Mouse (Mus musculus) neural tube, embryonic 11.5 days (tissue): ENCODE measurements around the gene Pex6. TPM values are rescaled to one million over a fixed set of nuclear protein-coding genes. Genes with fewer than 3 reads are reported as not detected.

Experiments used
- ATAC-seq: fragments of 200-750 bp; cut with Nextera tagmentation; 2 replicates; pipeline ENCODE4 v1.8.0; 2017; ENCODE audit warnings: moderate number of reproducible peaks, mild to moderate bottlenecking, moderate TSS enrichment, moderate library complexity; ENCODE audit not compliant: insufficient read depth, low FRiP score, low TSS enrichment
- DNase-seq: peaks from one replicate; pipeline ENCODE4 v3.0.0-alpha.2; 2015; ENCODE audit warnings: low spot score
- H3K27ac ChIP-seq: fragments of 300-500 bp; sonication (generic); 2 replicates; pipeline ENCODE4 v1.5.1; 2014; ENCODE audit warnings: low read depth, mild to moderate bottlenecking, low read length
- H3K27me3 ChIP-seq: fragments of 300-500 bp; sonication (generic); 2 replicates; pipeline ENCODE4 v1.6.1; 2014; ENCODE audit warnings: mild to moderate bottlenecking, low read length, mixed read lengths; ENCODE audit not compliant: control insufficient read depth, insufficient read depth
- H3K36me3 ChIP-seq: fragments of 300-500 bp; sonication (generic); 2 replicates; pipeline ENCODE4 v1.6.1; 2014; ENCODE audit warnings: mild to moderate bottlenecking, low read length, moderate library complexity, mixed read lengths; ENCODE audit not compliant: control insufficient read depth, insufficient read depth
- H3K4me1 ChIP-seq: fragments of 300-500 bp; sonication (generic); 2 replicates; pipeline ENCODE4 v1.6.1; 2014; ENCODE audit warnings: low read length, mixed read lengths; ENCODE audit not compliant: control insufficient read depth, insufficient read depth
- H3K4me2 ChIP-seq: fragments of 300-500 bp; sonication (generic); 2 replicates; pipeline ENCODE4 v1.6.1; 2014; ENCODE audit warnings: low read depth, mild to moderate bottlenecking, moderate library complexity
- H3K4me3 ChIP-seq: fragments of 300-500 bp; sonication (generic); 2 replicates; pipeline ENCODE4 v1.5.1; 2014; ENCODE audit warnings: low read depth, low read length
- H3K9ac ChIP-seq: fragments of 300-500 bp; sonication (generic); 2 replicates; pipeline ENCODE4 v1.6.1; 2014; ENCODE audit warnings: mild to moderate bottlenecking, low read length
- H3K9me3 ChIP-seq: fragments of 300-500 bp; sonication (generic); 2 replicates; pipeline ENCODE4 v1.6.1; 2016; ENCODE audit warnings: low read length; ENCODE audit not compliant: control insufficient read depth
- WGBS: fragments of 180-500 bp; shearing (Covaris S2); extraction: QIAGEN DNeasy Blood & Tissue Kit; methylation state at CpG from one replicate; pipeline ENCODE4 v1.1.7; 2014; 5-methylcytosine and 5-hydroxymethylcytosine counted together
- polyA plus RNA-seq: library from polyadenylated mRNA; unstranded; fragments of >200 nt; fragmentation: Nextera tagmentation; extraction: Ambion mirVana; gene quantifications from 2 replicates; pipeline ENCODE4 v1.2.1, GENCODE M21; 2014

Gene Pex6
- polyA plus RNA-seq, 1 experiment from 2014 or later, result 21.5 TPM

DNA sequence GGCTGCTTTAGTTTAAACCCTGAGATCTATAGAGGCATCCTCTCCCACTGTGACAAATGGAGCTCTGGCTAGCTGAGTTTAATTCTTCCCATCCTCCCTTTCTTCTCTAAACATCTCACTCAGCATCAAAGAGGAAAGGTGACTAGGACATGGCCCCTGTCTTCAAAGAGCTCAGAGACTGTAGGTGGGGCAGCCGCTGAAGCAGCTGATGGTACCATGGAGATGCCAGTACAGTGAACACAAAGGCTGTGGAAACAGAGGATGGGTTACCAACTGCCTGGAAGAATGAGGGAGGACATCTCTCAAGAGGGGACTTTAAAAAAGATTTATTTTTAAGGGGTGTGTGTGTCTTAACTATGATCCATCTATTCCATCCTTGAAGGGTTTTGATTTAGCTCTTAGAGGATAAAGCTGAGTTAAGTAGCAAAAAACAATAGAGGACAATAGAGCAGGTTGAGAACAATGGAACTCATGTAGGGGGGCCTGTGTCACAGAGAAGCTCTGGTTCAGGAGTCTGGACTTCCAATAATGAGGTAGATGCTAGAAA lies 16.7 kb upstream of the Pex6 start:
- H3K4me2 ChIP-seq, result no peak overlapping the region
- 72% methylated on average over 1 of the region's 1 CpGs for WGBS
- H3K4me3 ChIP-seq, result no peak overlapping the region
- ATAC-seq, result no peak
- H3K27ac ChIP-seq, result no peak overlapping the region
- H3K9ac ChIP-seq, result no peak overlapping the region
- H3K36me3 ChIP-seq, result no peaks in the 10 kb centered on the region; the same call in 1 of the 2 replicates
- H3K4me1 ChIP-seq, result no peaks in the 10 kb centered on the region
- no peaks in the 10 kb centered on the region for H3K9me3 ChIP-seq
- DNase-seq, result no peak
- H3K27me3 ChIP-seq, result no peaks in the 10 kb centered on the region

DNA sequence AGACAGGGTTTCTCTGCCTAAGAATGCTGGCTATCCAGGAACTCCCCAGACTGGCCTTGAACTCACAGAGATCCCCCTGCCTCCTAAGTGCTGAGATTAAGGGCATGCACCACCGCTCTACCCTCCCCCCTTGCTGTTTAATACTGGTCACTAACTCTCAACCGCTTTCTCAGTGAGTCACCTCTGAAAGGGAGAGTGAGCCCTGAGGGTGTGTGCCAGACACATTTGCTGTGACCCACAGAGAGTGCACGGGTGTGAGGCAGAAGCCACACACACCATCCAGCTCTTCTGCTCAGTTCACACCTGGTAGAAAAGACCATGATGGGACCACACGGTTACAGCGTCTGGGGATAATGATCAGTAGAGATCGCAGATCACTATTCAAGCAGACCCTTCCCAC lies 12.7 kb upstream of the Pex6 start:
- no peak for ATAC-seq
- 85% methylated on average over 6 of the region's 6 CpGs for WGBS
- Histone ChIP-seq H3K4me1 (peaks cover 10% of the 10 kb centered on the region), H3K36me3 (no peaks in the 10 kb centered on the region; the same call in 1 of the 2 replicates), H3K27ac (no peak overlapping the region), H3K9ac (no peak overlapping the region), H3K9me3 (no peaks in the 10 kb centered on the region), H3K4me3 (no peak overlapping the region), H3K4me2 (no peak overlapping the region), H3K27me3 (no peaks in the 10 kb centered on the region)
- no peak for DNase-seq

DNA sequence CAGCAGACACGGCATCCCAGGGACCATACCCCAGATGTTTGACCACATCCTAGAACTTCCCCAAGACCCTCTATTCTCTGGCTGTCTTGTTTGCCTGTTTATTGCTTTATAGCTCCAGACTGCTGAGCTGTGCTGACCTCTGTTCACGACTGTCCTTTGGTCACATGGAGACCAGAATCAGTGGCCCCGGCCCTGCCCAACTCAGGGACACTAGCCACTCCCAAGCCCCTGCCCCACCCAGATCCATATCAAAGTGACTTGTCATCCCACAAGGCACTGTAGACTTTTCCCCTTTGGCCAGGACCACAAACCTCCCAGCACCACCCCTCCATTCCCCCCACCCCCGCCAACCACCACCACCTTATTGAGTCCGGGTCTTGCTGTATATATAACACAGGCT lies 12.0 kb upstream of the Pex6 start:
- H3K4me1 ChIP-seq, result peaks cover 17% of the 10 kb centered on the region
- no peak for DNase-seq
- no peaks in the 10 kb centered on the region for H3K27me3 ChIP-seq
- H3K4me2 ChIP-seq, result no peak overlapping the region
- no peak overlapping the region for H3K4me3 ChIP-seq
- 48% methylated on average over 5 of the region's 5 CpGs for WGBS
- H3K36me3 ChIP-seq, result no peaks in the 10 kb centered on the region; the same call in 1 of the 2 replicates
- no peak overlapping the region for H3K27ac ChIP-seq
- no peak for ATAC-seq
- H3K9ac ChIP-seq, result no peak overlapping the region
- no peaks in the 10 kb centered on the region for H3K9me3 ChIP-seq

DNA sequence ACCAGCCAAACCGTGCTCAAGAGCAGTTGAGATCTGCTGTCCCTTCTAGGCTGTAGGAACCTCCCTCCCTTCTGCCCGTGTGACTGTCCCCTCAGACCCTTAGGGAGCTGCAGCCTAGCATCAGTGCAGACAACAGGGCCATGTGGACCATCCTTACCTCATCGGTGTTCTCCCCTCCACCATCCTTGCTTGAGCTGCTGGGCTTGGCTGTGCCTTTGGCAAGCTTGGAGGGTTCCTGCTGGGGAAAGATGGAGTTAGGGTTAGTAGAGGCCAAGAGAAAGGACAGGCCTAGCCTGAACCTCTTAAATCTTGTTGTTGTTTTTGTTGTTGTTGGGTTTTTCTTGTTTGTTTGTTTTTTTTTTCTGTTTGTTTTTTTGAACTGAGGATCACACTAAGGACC lies 11.4 kb upstream of the Pex6 start:
- Histone ChIP-seq H3K4me3 (no peak overlapping the region), H3K36me3 (no peaks in the 10 kb centered on the region; the same call in 1 of the 2 replicates), H3K4me1 (peaks cover 17% of the 10 kb centered on the region)

DNA sequence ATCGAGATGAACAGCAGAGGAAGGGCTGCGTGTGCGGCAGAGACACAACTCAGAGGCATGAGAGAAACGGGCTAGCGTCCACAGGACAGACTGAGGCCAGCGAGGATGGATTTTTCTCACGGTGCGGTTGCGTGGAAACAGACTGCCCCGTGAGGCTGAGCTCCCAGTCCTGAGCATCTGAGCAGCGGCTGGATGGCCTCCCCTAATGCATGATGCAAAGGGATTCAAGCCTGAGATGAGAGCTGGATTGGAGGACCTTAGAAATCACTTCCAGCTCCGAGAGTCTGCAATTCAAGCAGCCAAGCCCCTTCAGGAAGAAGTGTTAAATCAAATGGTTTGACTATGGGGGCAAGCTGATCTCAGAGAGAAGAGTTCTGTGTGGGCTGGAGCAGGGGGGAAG lies 9.8 kb upstream of the Pex6 start:
- Histone ChIP-seq H3K27ac (no peak overlapping the region), H3K9me3 (no peaks in the 10 kb centered on the region), H3K9ac (no peak overlapping the region; the same call in 1 of the 2 replicates), H3K36me3 (no peaks in the 10 kb centered on the region; the same call in 1 of the 2 replicates), H3K27me3 (no peaks in the 10 kb centered on the region), H3K4me2 (no peak overlapping the region), H3K4me3 (no peak overlapping the region), H3K4me1 (peaks cover 17% of the 10 kb centered on the region)
- 89% methylated on average over 12 of the region's 12 CpGs for WGBS
- no peak for DNase-seq
- ATAC-seq, result no peak

More for the DNA sequence above, 11.4 kb upstream of the Pex6 start:
- Histone ChIP-seq H3K27ac (no peak overlapping the region), H3K27me3 (no peaks in the 10 kb centered on the region), H3K9me3 (no peaks in the 10 kb centered on the region), H3K9ac (no peak overlapping the region), H3K4me2 (no peak overlapping the region)
- WGBS, result 90% methylated on average over 3 of the region's 3 CpGs
- DNase-seq, result no peak
- ATAC-seq, result no peak

DNA sequence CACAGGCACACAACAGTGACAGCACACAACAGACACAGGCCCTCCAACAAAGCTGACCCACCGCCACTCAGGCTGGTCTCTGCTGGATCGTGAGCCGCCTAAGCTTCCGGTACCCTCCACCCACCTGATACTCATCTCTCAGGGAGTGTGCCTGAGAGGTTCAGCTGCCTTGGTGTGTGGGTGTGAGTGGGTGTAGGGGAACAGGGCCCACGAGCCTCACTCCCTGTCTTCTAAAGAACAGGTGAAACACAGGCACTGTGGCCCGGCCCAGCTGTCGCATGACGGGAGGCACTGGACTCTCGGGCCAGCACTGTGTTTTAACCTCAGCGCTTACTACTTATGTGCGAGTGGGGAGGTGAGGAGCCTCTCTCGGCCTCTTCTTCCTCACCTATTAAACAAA lies 9.2 kb upstream of the Pex6 start:
- Histone ChIP-seq H3K9ac (no peak overlapping the region), H3K4me1 (peaks cover 17% of the 10 kb centered on the region), H3K27me3 (no peaks in the 10 kb centered on the region), H3K4me3 (no peak overlapping the region), H3K9me3 (no peaks in the 10 kb centered on the region), H3K27ac (no peak overlapping the region), H3K4me2 (no peak overlapping the region), H3K36me3 (no peaks in the 10 kb centered on the region; the same call in 1 of the 2 replicates)
- no peak for DNase-seq
- 92% methylated on average over 12 of the region's 12 CpGs for WGBS
- ATAC-seq, result no peak

DNA sequence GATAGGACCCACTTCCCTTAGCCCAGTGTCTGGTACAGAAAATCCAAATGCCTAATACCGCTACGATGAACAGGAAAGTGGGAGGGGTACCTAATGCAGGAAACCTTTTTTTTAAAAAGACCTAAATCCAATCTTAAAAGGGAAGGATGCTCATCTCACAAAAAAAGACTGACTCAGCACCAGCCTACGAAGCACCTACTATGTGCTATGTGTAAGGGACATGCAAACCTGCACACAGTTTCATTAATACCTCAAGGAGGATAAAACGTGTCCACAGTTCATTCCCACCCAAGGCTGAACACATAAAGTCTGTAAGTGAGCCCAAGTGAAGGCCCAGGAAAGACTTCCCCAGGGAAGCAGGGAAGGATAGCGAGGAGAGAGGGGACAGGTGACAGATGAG lies 8.8 kb upstream of the Pex6 start:
- ATAC-seq (no peak), DNase-seq (no peak)
- peak overlapping the region; percentile 39; the same call in 1 of the 2 replicates for H3K9ac ChIP-seq
- H3K4me1 ChIP-seq, result peaks cover 17% of the 10 kb centered on the region
- no peak overlapping the region for H3K27ac ChIP-seq
- no peak overlapping the region; the same call in 1 of the 2 replicates for H3K4me3 ChIP-seq
- no peaks in the 10 kb centered on the region; the same call in 1 of the 2 replicates for H3K36me3 ChIP-seq
- H3K4me2 ChIP-seq, result no peak overlapping the region
- no peaks in the 10 kb centered on the region for H3K27me3 ChIP-seq
- WGBS, result 87% methylated on average over 5 of the region's 5 CpGs
- no peaks in the 10 kb centered on the region for H3K9me3 ChIP-seq

DNA sequence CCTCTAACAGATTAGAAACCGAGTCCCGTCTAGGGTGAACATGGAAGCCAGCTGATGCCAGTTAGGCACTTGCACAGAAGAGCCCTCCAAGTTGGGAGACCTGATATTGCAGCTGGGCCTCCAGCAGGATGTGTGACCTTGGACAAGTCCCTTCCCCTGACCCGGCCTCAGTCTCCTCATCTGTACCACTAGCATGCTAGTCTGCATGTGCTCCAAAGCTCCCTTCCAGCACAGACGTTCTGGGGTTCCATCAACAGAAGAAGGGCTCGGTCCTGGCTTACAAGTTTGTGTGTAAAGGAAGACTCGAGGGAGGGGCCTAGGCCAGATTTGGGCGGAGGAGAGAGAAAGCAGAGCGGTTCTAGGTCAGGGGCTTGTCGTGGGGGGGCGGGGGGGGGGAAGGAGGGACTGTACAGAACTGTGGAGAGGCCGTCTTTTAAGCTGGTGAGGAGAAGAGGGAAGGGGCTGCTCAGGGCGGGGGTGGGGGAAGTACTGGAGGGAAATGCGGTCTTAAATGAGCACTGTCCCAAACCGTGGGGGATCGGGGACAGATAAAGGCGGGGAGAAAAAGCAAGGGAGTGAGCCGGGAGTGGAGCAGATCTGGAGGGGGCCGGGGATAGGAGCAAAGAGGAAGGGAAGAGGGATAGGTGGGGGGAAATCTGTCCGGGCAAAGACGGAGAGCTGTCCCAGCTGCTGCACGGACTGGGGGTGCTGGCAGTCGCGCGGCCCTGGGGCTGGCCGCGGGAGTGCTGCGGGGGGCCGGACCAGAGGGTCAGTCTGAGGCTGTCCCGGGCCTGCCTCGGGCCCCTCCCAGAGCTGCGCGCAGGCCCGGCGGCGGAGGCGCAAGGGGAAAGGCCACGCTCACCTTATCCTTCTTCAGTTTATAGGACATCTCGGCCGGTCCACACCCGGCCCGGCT lies 7.0 kb upstream of the Pex6 start:
- no peaks in the 10 kb centered on the region for H3K27me3 ChIP-seq
- WGBS, result 7% methylated on average over 39 of the region's 41 CpGs
- peak overlapping the region; percentile 73 for H3K9ac ChIP-seq
- H3K4me2 ChIP-seq, result peak overlapping the region; percentile 76
- peak overlapping the region; percentile 69 for H3K27ac ChIP-seq
- no peaks in the 10 kb centered on the region for H3K9me3 ChIP-seq
- peak overlapping the region; percentile 76 for H3K4me3 ChIP-seq
- DNase-seq (no peak), ATAC-seq (peak; percentile 81)
- H3K4me1 ChIP-seq, result peaks cover 17% of the 10 kb centered on the region
- no peaks in the 10 kb centered on the region for H3K36me3 ChIP-seq
